Mouse (Mus musculus) neural tube, embryonic 15.5 days (tissue): ENCODE measurements around the gene Gm614. TPM values are rescaled to one million over a fixed set of nuclear protein-coding genes. Genes with fewer than 3 reads are reported as not detected.

ENCODE experiments used
- ATAC-seq: fragments of 200-750 bp; cut with Nextera tagmentation; 2 replicates; pipeline ENCODE4 v1.8.0; 2017; ENCODE audit warnings: mild to moderate bottlenecking, moderate TSS enrichment, moderate library complexity; ENCODE audit not compliant: low FRiP score
- H3K27ac ChIP-seq: fragments of 300-500 bp; sonication (generic); replicated peaks from 2 replicates; pipeline ENCODE4 v1.5.1; 2015; ENCODE audit warnings: mild to moderate bottlenecking, inconsistent platforms
- H3K27me3 ChIP-seq: fragments of 300-500 bp; sonication (generic); replicated peaks from 2 replicates; pipeline ENCODE4 v1.6.1; 2015; ENCODE audit warnings: inconsistent platforms
- H3K36me3 ChIP-seq: fragments of 300-500 bp; sonication (generic); 2 replicates; pipeline ENCODE4 v1.6.1; 2015; ENCODE audit warnings: inconsistent platforms
- H3K4me1 ChIP-seq: fragments of 300-500 bp; sonication (generic); 2 replicates; pipeline ENCODE4 v1.6.1; 2015; ENCODE audit warnings: inconsistent platforms
- H3K4me2 ChIP-seq: fragments of 300-500 bp; sonication (generic); 2 replicates; pipeline ENCODE4 v1.6.1; 2015; ENCODE audit warnings: inconsistent platforms, mild to moderate bottlenecking, moderate library complexity
- H3K4me3 ChIP-seq: fragments of 300-500 bp; sonication (generic); replicated peaks from 2 replicates; pipeline ENCODE4 v1.5.1; 2015; ENCODE audit warnings: mild to moderate bottlenecking, inconsistent platforms
- H3K9ac ChIP-seq: fragments of 300-500 bp; sonication (generic); replicated peaks from 2 replicates; pipeline ENCODE4 v1.6.1; 2015; ENCODE audit warnings: mild to moderate bottlenecking, inconsistent platforms
- H3K9me3 ChIP-seq: fragments of 300-500 bp; sonication (generic); replicated peaks from 2 replicates; pipeline ENCODE4 v1.6.1; 2016; ENCODE audit warnings: inconsistent platforms
- WGBS: fragments of 180-500 bp; shearing (Covaris S2); methylation state at CpG from one replicate; pipeline ENCODE4 v1.1.7; 2015; ENCODE audit warnings: mixed read lengths; 5-methylcytosine and 5-hydroxymethylcytosine counted together
- polyA plus RNA-seq: library from polyadenylated mRNA; unstranded; fragments of >200 nt; fragmentation: Nextera tagmentation; extraction: Ambion mirVana; gene quantifications from 2 replicates; pipeline ENCODE4 v1.2.1, GENCODE M21; 2015

The Gm614 gene
- not detected in 2 replicates for polyA plus RNA-seq

DNA sequence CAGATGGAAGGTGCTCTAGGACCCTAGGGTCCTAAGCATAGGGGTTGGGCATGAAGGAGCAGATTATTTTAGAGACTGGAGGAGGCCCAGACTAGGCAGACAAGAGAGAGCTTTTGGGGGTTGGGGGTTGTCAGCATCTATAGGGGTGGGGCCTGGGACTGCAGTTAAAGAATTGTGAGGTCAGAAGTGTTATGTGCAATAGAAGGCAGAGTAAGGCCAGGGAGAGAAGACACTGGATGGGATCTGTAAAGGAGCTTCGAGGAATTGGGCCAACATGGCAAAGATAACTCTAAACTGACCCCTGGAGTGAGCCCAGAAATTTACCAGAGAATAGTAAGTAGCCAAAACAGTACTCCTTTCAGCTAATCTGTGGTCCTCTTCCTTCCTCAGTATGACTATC, at the start of gene Gm614:
TSS of gene Gm614 (minus strand) at position 101 of the 400 bp plus-strand sequence.
- no peak within 1 kb of the TSS for H3K9ac ChIP-seq
- no peaks in the 10 kb centered on the region for H3K4me1 ChIP-seq
- WGBS: 83% methylated on average over 1 of the region's 1 CpGs
- no peaks in the 10 kb centered on the region for H3K27me3 ChIP-seq
- H3K4me2 ChIP-seq: no peak within 1 kb of the TSS
- H3K36me3 ChIP-seq: no peaks in the 10 kb centered on the region
- H3K27ac ChIP-seq: no peak within 1 kb of the TSS
- no peaks in the 10 kb centered on the region for H3K9me3 ChIP-seq
- no peak for ATAC-seq
- H3K4me3 ChIP-seq: no peak within 1 kb of the TSS

DNA sequence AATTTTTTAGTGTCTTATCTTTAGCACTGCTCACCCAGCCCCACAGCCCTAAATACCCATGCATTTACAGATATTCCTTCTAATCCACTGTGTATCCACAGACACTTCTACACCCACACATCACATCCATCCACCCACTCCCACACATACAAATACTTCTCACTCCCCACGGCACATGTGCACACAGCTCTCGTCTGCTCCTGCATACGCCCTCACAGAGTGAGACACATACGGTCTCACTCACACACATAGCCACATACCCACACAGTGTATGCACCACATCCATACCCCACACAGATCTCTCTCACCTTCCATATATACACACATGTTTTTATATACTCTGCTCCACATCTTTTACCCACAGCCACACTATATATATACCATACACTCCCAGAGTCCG, 45.5 kb upstream of the Gm614 start:
- Histone ChIP-seq H3K4me1 (peaks cover 2% of the 10 kb centered on the region; the same call in 1 of the 2 replicates), H3K4me2 (no peak overlapping the region), H3K9ac (no peak overlapping the region), H3K9me3 (no peaks in the 10 kb centered on the region), H3K36me3 (peaks cover 30% of the 10 kb centered on the region), H3K27me3 (no peaks in the 10 kb centered on the region), H3K27ac (no peak overlapping the region), H3K4me3 (no peak overlapping the region)
- WGBS: 92% methylated on average over 5 of the region's 5 CpGs
- no peak for ATAC-seq

DNA sequence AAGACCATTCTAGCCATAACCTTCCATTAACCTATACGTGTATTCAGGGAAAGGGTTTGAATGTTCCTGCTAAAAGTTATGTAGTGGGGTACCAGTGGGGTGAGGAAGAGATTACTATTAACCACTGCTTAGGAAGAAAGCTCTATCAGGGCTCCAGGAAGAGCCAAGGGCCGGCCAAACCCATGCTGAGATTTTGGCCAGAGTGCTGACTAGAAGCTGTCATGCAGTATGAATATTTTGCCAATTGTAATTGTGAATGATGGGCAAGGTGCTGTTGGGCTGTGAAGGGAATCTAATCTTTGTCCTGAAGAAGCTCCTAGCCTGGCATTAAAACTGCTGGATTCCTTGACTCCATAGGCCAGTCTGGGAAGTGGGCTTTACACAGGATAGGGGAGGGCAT, 40.9 kb upstream of the Gm614 start:
- H3K27me3 ChIP-seq: no peaks in the 10 kb centered on the region
- 56% methylated on average over 2 of the region's 2 CpGs for WGBS
- ATAC-seq: no peak
- H3K4me3 ChIP-seq: no peak overlapping the region
- H3K9ac ChIP-seq: no peak overlapping the region
- no peaks in the 10 kb centered on the region for H3K9me3 ChIP-seq
- H3K4me1 ChIP-seq: peaks cover 32% of the 10 kb centered on the region
- H3K4me2 ChIP-seq: no peak overlapping the region
- H3K27ac ChIP-seq: no peak overlapping the region
- peaks cover 15% of the 10 kb centered on the region for H3K36me3 ChIP-seq

DNA sequence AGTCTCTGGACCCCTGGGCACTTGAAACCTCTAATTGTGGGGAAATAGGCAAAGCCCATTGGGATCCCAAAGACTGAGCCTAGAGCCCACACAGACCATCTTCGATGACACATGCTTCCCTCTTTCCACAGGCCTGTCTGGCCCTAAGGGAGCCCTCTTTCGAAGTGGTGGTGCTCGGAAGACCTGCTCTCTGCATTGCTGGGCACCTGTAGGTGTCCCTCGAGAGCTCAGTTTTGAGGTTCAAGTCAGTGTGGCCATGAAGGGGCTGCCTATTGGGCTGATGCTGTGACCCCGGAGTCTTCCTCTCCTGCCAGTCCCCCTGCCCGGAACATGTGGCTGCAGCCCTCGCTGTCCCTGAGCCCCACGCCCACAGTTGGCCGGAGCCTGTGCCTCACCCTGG, 37.9 kb upstream of the Gm614 start:
- Histone ChIP-seq H3K36me3 (peaks cover 4% of the 10 kb centered on the region), H3K4me2 (peak overlapping the region; percentile 58), H3K9me3 (no peaks in the 10 kb centered on the region), H3K4me1 (peaks cover 40% of the 10 kb centered on the region), H3K9ac (0 out of 2 replicates have a peak overlapping the region, but pooled peaks have one; percentile 17), H3K27me3 (no peaks in the 10 kb centered on the region), H3K4me3 (peak overlapping the region; percentile 56), H3K27ac (0 out of 2 replicates have a peak overlapping the region, but pooled peaks have one; percentile 86)
- WGBS: 71% methylated on average over 9 of the region's 9 CpGs
- no peak for ATAC-seq

DNA sequence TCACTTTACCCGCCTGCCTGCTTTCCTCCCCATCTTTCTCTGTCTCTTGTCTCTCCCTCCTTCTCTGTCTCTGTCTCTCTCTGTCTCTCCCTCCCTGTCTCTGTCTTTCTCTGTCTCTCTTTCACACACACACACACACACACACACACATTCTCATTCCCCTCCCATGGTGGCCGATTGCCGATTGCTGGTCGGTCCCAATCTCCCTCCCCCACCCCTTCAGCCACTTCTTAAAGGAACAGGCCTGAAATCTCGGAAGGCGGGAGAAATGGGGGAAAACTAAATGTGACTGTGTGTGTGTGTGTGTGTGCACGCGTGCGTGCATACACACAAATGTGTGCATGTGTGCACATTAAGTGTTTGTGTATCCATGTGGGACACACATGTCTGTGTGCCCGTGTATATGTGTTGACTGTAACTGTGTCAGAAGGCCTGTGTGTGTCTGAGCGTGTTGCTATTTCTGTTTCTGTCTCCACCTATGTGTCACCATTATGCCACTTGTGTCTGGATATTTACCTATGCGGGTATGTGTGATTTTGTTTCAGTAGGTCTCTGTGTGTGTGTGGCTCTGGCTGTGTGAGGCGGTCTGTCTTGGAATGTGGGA, 36.7 kb upstream of the Gm614 start:
- Histone ChIP-seq H3K9ac (peak overlapping the region; percentile 62), H3K9me3 (no peaks in the 10 kb centered on the region), H3K36me3 (peaks cover 9% of the 10 kb centered on the region), H3K4me1 (peaks cover 40% of the 10 kb centered on the region), H3K27me3 (no peaks in the 10 kb centered on the region), H3K27ac (peak overlapping the region; percentile 86), H3K4me3 (peak overlapping the region; percentile 56), H3K4me2 (peak overlapping the region; percentile 58)
- ATAC-seq: peak; percentile 55
- 31% methylated on average over 13 of the region's 13 CpGs for WGBS

DNA sequence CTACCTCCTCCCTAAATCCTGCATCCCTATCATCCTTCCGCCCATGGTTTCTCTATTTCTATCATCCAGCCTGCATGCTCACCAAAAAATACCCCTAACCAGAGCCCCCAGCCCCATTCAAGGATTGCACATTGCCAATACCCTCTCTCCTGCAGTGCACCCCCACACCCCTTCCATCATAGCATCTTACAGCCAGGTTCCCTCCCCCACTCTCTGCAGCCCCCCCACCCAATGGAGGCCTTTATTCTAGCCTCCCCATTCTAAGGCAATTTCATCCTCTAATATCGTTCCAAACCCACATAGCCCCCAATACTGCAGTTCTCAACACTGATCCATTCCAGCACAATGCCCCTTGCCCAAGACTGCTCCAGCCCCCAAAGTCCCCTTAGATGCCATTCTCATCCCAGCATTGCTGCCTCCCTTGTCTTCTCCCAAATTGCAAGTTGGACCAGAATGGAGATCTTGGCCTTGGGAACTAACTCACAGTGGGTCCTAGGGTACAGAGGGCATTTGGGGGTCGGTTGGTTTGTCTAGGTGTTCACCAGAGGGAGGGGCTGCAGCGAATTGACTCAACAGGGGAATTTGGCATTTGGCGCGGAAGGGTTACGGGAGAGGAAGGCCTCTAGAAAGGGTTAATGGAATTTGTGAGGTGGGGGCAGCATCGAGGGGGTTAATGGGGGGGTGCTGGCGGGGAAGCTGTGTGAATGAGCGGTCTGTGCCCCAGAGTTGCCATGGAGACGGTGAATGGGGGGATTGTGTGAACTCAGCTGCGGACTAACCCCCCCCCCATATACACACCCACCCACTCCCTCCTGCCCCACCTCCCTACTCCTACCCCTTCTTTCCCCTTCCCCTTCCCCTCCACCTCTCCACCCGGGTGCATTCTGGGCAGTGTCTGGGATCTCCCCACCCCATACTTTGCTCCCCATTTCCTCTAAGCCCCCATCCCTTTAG, 36.0 kb upstream of the Gm614 start:
- H3K4me1 ChIP-seq: peaks cover 40% of the 10 kb centered on the region
- H3K9me3 ChIP-seq: no peaks in the 10 kb centered on the region
- H3K4me2 ChIP-seq: peak overlapping the region; percentile 58
- H3K4me3 ChIP-seq: peak overlapping the region; percentile 56
- peak; percentile 81 for ATAC-seq
- H3K27ac ChIP-seq: peak overlapping the region; percentile 86
- H3K36me3 ChIP-seq: peaks cover 9% of the 10 kb centered on the region
- WGBS: 30% methylated on average over 13 of the region's 13 CpGs
- peak overlapping the region; percentile 62 for H3K9ac ChIP-seq
- no peaks in the 10 kb centered on the region for H3K27me3 ChIP-seq

DNA sequence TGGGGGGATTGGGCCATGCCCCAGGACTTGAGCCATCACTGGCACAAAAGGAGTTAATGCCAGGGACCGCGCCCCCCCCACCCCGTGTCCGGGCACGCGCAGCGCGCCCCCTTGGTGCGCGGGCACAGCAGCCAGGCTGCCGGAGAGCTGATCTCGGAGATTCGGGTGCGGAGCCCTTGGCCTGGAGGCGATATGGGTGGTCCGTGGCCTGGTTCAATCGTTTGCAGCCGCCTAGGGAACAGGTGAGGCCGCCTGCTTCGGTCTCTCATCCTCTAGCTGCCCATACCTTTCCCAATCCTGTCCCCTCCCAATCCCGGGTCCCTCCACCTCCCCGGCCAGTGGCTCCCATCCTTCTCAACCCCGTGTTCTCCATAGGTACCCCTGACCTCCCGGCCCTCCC, 35.3 kb upstream of the Gm614 start, which contains the start of gene Nlgn3:
TSS of gene Nlgn3 (plus strand) at position 114 of the 400 bp plus-strand sequence.
- 37% methylated on average over 11 of the region's 24 CpGs for WGBS
- H3K9me3 ChIP-seq: no peaks in the 10 kb centered on the region
- H3K4me1 ChIP-seq: peaks cover 35% of the 10 kb centered on the region
- peak; percentile 55 for ATAC-seq
- H3K4me3 ChIP-seq: peak within 1 kb of the TSS; percentile 56
- H3K4me2 ChIP-seq: peak within 1 kb of the TSS; percentile 58
- no peaks in the 10 kb centered on the region for H3K27me3 ChIP-seq
- peak within 1 kb of the TSS; percentile 86 for H3K27ac ChIP-seq
- peak within 1 kb of the TSS; percentile 62 for H3K9ac ChIP-seq
- peaks cover 9% of the 10 kb centered on the region for H3K36me3 ChIP-seq

DNA sequence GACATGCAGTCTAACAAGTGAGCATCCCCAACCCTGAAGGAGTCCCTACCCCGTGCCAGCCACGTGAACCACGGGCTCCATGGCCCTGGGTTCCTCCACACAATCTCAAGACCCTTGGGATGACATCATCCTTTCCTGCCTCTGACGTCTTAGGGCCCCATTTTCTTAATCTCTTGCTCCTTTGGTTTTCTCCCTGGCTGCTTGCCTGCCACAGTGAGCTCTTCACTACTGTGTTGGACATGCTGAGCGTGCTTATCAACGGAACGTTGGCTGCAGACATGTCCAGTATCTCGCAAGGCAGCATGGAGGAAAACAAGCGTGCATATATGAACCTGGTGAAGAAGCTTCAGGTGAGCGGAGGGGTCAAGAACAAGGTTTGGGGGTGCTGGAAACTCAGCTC, 26.3 kb upstream of the Gm614 start:
- H3K27me3 ChIP-seq: no peaks in the 10 kb centered on the region
- no peaks in the 10 kb centered on the region for H3K9me3 ChIP-seq
- no peaks in the 10 kb centered on the region for H3K4me1 ChIP-seq
- no peak for ATAC-seq
- H3K27ac ChIP-seq: no peak overlapping the region
- no peak overlapping the region for H3K4me2 ChIP-seq
- no peak overlapping the region for H3K9ac ChIP-seq
- H3K4me3 ChIP-seq: no peak overlapping the region
- H3K36me3 ChIP-seq: peaks cover 48% of the 10 kb centered on the region
- WGBS: 87% methylated on average over 10 of the region's 10 CpGs

DNA sequence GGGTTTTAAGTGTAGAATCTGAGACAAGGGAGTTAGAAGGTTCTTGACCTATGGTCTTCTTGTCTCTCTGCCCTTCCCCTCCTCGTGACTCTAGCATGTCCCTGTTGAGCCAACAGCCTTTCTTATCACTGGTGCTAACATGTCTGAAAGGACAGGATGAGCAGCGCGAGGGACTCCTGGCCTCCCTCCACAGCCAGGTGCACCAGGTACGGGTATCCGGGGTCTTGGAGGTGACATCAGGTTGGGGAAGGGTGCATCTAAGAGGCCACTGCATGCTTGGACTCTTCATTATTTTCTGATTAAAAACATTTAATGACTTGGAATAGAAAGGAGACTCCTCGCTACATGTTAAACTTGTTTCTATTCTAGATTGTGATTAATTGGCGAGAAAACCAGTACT, 25.2 kb upstream of the Gm614 start:
- H3K9me3 ChIP-seq: no peaks in the 10 kb centered on the region
- peaks cover 53% of the 10 kb centered on the region for H3K36me3 ChIP-seq
- WGBS: 94% methylated on average over 7 of the region's 7 CpGs
- no peak for ATAC-seq
- no peaks in the 10 kb centered on the region for H3K4me1 ChIP-seq
- H3K4me3 ChIP-seq: no peak overlapping the region
- no peak overlapping the region for H3K9ac ChIP-seq
- H3K27me3 ChIP-seq: no peaks in the 10 kb centered on the region
- no peak overlapping the region for H3K4me2 ChIP-seq
- no peak overlapping the region for H3K27ac ChIP-seq

DNA sequence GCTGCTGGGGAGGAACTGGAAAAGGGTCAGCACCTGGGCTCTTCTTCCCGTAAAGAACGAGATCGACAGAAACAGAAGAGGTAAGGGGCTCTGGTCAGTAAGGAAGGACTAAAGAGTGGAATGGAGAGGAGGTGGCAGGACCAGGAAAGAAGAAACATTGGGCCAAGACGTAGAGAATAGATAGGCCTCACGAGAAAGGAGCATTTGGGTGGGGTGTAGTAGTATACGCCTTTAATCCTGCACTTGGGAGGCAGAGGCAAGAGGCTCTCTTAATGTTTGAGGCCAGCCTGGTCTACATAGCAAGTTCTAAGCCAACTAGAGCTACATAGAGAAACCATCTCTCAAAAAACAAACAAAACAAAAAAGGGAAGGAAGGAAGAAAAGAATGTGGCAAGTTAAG, 24.6 kb upstream of the Gm614 start:
- no peak overlapping the region for H3K9ac ChIP-seq
- H3K27me3 ChIP-seq: no peaks in the 10 kb centered on the region
- ATAC-seq: no peak
- no peak overlapping the region for H3K27ac ChIP-seq
- no peaks in the 10 kb centered on the region for H3K4me1 ChIP-seq
- H3K9me3 ChIP-seq: no peaks in the 10 kb centered on the region
- H3K36me3 ChIP-seq: peaks cover 51% of the 10 kb centered on the region
- WGBS: 98% methylated on average over 6 of the region's 6 CpGs
- H3K4me3 ChIP-seq: no peak overlapping the region
- no peak overlapping the region for H3K4me2 ChIP-seq

DNA sequence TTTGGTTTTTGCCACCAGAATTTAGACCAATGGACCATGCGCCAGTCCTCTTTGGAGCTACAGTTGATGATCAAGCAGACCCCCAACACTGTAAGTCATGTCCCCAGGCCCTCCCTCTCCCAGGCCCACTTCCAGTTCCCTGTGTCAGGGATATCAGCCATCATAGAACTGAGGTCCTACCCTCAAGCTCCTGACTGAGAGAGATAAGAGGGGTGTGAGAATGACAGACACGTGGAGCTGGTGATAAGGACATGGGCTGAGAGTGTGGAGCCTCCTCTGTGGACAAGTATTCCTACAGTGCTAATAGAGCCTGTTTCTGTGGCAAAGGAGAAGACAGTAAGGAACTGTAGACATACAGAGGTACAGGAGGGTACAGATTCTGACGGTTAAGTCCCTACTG, 23.8 kb upstream of the Gm614 start:
- no peaks in the 10 kb centered on the region for H3K27me3 ChIP-seq
- no peak overlapping the region for H3K9ac ChIP-seq
- H3K4me2 ChIP-seq: no peak overlapping the region
- peaks cover 50% of the 10 kb centered on the region for H3K36me3 ChIP-seq
- no peak overlapping the region for H3K4me3 ChIP-seq
- no peaks in the 10 kb centered on the region for H3K9me3 ChIP-seq
- ATAC-seq: no peak
- no peak overlapping the region for H3K27ac ChIP-seq
- H3K4me1 ChIP-seq: no peaks in the 10 kb centered on the region
- 96% methylated on average over 3 of the region's 3 CpGs for WGBS
